Mouse (Mus musculus) MEL (cell line): ENCODE measurements around the gene 4930583I09Rik.

Experiments used
- CHD2 ChIP-seq: IDR thresholded peaks from 2 replicates; pipeline ENCODE4 v1.6.1; 2011; ENCODE audit warnings: low read length, improper control_type of control experiment
- CTCF ChIP-seq, 3 experiments: IDR thresholded peaks in 2 of 3; conservative IDR thresholded peaks in 1 of 3; 2 replicates each; pipeline ENCODE4 v1.5.1; 2011 to 2012; ENCODE audit warnings: low read length in 3 of 3, low read depth in 2 of 3, mild to moderate bottlenecking in 2 of 3, improper control_type of control experiment in 1 of 3, inconsistent platforms in 1 of 3, mixed read lengths in 1 of 3, moderate library complexity in 1 of 3; ENCODE audit not compliant: control insufficient read depth in 1 of 3, insufficient read depth in 1 of 3, poor library complexity in 1 of 3, severe bottlenecking in 1 of 3
- EP300 ChIP-seq, 2 experiments: IDR thresholded peaks; 2 replicates each; pipeline ENCODE4 v1.6.1; 2011; ENCODE audit warnings: improper control_type of control experiment in 2 of 2, low read length in 2 of 2, low read depth in 1 of 2, mild to moderate bottlenecking in 1 of 2
- POLR2A ChIP-seq, 2 experiments: IDR thresholded peaks; 2 replicates each; pipeline ENCODE4 v1.6.1; 2011 to 2012; ENCODE audit warnings: low read length in 2 of 2, mild to moderate bottlenecking in 2 of 2, control low read depth in 1 of 2, improper control_type of control experiment in 1 of 2, low read depth in 1 of 2, moderate library complexity in 1 of 2; ENCODE audit not compliant: control insufficient read depth in 1 of 2, insufficient read depth in 1 of 2, poor library complexity in 1 of 2
- POLR2AphosphoS2 ChIP-seq: IDR thresholded peaks from 2 replicates; pipeline ENCODE4 v1.6.1; 2011; ENCODE audit warnings: low read length, improper control_type of control experiment
- TCF12 ChIP-seq: IDR thresholded peaks from 2 replicates; pipeline ENCODE4 v1.6.1; 2014; ENCODE audit warnings: low read depth, mild to moderate bottlenecking, inconsistent platforms, low read length, improper control_type of control experiment, moderate library complexity

DNA sequence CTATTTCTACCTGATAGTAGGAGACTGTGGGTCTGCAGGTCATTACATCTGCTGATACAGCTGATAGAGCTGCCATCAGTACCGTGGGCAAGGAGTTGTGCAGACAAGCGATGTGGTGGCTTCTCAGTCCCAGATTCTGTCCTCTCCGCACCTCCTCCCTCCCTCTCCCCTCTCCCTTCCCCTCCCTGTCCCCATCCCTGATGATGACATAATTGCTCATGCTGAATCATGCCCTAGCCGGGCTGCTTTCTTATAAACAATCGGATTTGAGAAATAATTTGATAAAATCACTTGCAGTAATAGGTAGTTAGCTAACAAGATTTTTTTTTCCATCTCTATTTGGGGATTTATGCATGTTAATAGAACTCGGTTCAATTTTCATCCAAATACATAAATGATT is at the start of gene 4930583I09Rik:
- TF ChIP-seq CHD2 (no peak), CTCF (IDR thresholded peaks at IDR 0.05 in 2 of 3, conservative IDR thresholded peaks at IDR 0.05 in 1 of 3; ENCODE audit: control insufficient read depth in 1 of 3, insufficient read depth in 1 of 3, low read depth in 2 of 3, low read length in 3 of 3, poor library complexity in 1 of 3, severe bottlenecking in 1 of 3) (no peak), POLR2AphosphoS2 (no peak), TCF12 (no peak), POLR2A (IDR thresholded peaks at IDR 0.05; ENCODE audit: control insufficient read depth in 1 of 2, insufficient read depth in 1 of 2, low read depth in 1 of 2, low read length in 2 of 2, poor library complexity in 1 of 2) (no peak), EP300 (IDR thresholded peaks at IDR 0.05; ENCODE audit: low read depth in 1 of 2, low read length in 2 of 2) (no peak)
